Mouse (Mus musculus): ENCODE results near the gene Draxin. TPM values are rescaled to one million over a fixed set of nuclear protein-coding genes. Genes with fewer than 3 reads are reported as not detected.

Gene Draxin
- polyA plus RNA-seq, 1 experiment, result 5.6 TPM

- TF ChIP-seq POLR2A (IDR thresholded peaks at IDR 0.05; ENCODE audit: borderline replicate concordance, control insufficient read depth, low read depth, low read length) (0 out of 2 replicates have a peak, but pooled peaks have one; percentile 5), CTCF (IDR thresholded peaks at IDR 0.05; ENCODE audit: control insufficient read depth, insufficient read depth, low read length) (no peak)
- Histone ChIP-seq H3K27ac (ENCODE audit: control insufficient read depth, insufficient read depth, low read depth, low read length, poor library complexity) (no peak overlapping the region; the same call in 1 of the 2 replicates), H3K4me1 (ENCODE audit: control insufficient read depth, insufficient read depth, low read length) (no peaks in the 10 kb centered on the region), H3K4me3 (replicated peaks; ENCODE audit: control insufficient read depth, low read depth, low read length) (no peak overlapping the region)
- 89% methylated on average over 9 of the region's 9 CpGs for WGBS
These were observed 72.2 kb downstream of the Draxin start for GRCm38 (mm10) chr4:148058218-148058819.

GRCm38 (mm10) chr4:148057661-148058209, 72.8 kb downstream of the Draxin start:
- Histone ChIP-seq H3K27ac (ENCODE audit: control insufficient read depth, insufficient read depth, low read depth, low read length, poor library complexity) (no peak overlapping the region), H3K4me3 (replicated peaks; ENCODE audit: control insufficient read depth, low read depth, low read length) (no peak overlapping the region), H3K4me1 (ENCODE audit: control insufficient read depth, insufficient read depth, low read length) (no peaks in the 10 kb centered on the region)
- WGBS, result 65% methylated on average over 5 of the region's 5 CpGs
- TF ChIP-seq POLR2A (IDR thresholded peaks at IDR 0.05; ENCODE audit: borderline replicate concordance, control insufficient read depth, low read depth, low read length) (no peak), CTCF (IDR thresholded peaks at IDR 0.05; ENCODE audit: control insufficient read depth, insufficient read depth, low read length) (peak; percentile 13; the same call in 1 of the 2 replicates)

GRCm38 (mm10) chr4:148056801-148057200, 73.7 kb downstream of the Draxin start:
- TF ChIP-seq CTCF (IDR thresholded peaks at IDR 0.05; ENCODE audit: control insufficient read depth, insufficient read depth, low read length) (no peak), POLR2A (IDR thresholded peaks at IDR 0.05; ENCODE audit: borderline replicate concordance, control insufficient read depth, low read depth, low read length) (no peak)
- no peak overlapping the region for H3K27ac ChIP-seq (ENCODE audit: control insufficient read depth, insufficient read depth, low read depth, low read length, poor library complexity)
- no peaks in the 10 kb centered on the region for H3K4me1 ChIP-seq (ENCODE audit: control insufficient read depth, insufficient read depth, low read length)
- 85% methylated on average over 4 of the region's 4 CpGs for WGBS
- H3K4me3 ChIP-seq (replicated peaks; ENCODE audit: control insufficient read depth, low read depth, low read length), result no peak overlapping the region

- 88% methylated on average over 7 of the region's 7 CpGs for WGBS
- Histone ChIP-seq H3K27ac (ENCODE audit: control insufficient read depth, insufficient read depth, low read depth, low read length, poor library complexity) (no peak overlapping the region), H3K4me1 (ENCODE audit: control insufficient read depth, insufficient read depth, low read length) (no peaks in the 10 kb centered on the region), H3K4me3 (replicated peaks; ENCODE audit: control insufficient read depth, low read depth, low read length) (no peak overlapping the region)
- TF ChIP-seq POLR2A (IDR thresholded peaks at IDR 0.05; ENCODE audit: borderline replicate concordance, control insufficient read depth, low read depth, low read length), result no peak
- no peak for TF ChIP-seq CTCF (IDR thresholded peaks at IDR 0.05; ENCODE audit: control insufficient read depth, insufficient read depth, low read length)
These were observed 74.3 kb downstream of the Draxin start for GRCm38 (mm10) chr4:148056246-148056645.

- 89% methylated on average over 21 of the region's 21 CpGs for WGBS
- H3K4me3 ChIP-seq (replicated peaks; ENCODE audit: control insufficient read depth, low read depth, low read length), result no peak overlapping the region
- H3K4me1 ChIP-seq (ENCODE audit: control insufficient read depth, insufficient read depth, low read length), result no peaks in the 10 kb centered on the region
- no peak for TF ChIP-seq CTCF (IDR thresholded peaks at IDR 0.05; ENCODE audit: control insufficient read depth, insufficient read depth, low read length)
- no peak for TF ChIP-seq POLR2A (IDR thresholded peaks at IDR 0.05; ENCODE audit: borderline replicate concordance, control insufficient read depth, low read depth, low read length)
- no peak overlapping the region for H3K27ac ChIP-seq (ENCODE audit: control insufficient read depth, insufficient read depth, low read depth, low read length, poor library complexity)
These were observed 75.4 kb downstream of the Draxin start for GRCm38 (mm10) chr4:148054961-148055695.

- Histone ChIP-seq H3K27ac (ENCODE audit: control insufficient read depth, insufficient read depth, low read depth, low read length, poor library complexity) (no peak overlapping the region), H3K4me3 (replicated peaks; ENCODE audit: control insufficient read depth, low read depth, low read length) (no peak overlapping the region), H3K4me1 (ENCODE audit: control insufficient read depth, insufficient read depth, low read length) (no peaks in the 10 kb centered on the region)
- 89% methylated on average over 12 of the region's 12 CpGs for WGBS
- TF ChIP-seq CTCF (IDR thresholded peaks at IDR 0.05; ENCODE audit: control insufficient read depth, insufficient read depth, low read length), result no peak
- TF ChIP-seq POLR2A (IDR thresholded peaks at IDR 0.05; ENCODE audit: borderline replicate concordance, control insufficient read depth, low read depth, low read length), result no peak
These were observed 77.0 kb downstream of the Draxin start for GRCm38 (mm10) chr4:148053417-148053920.

GRCm38 (mm10) chr4:148052976-148053375, 77.5 kb downstream of the Draxin start:
- no peak overlapping the region for H3K27ac ChIP-seq (ENCODE audit: control insufficient read depth, insufficient read depth, low read depth, low read length, poor library complexity)
- no peaks in the 10 kb centered on the region for H3K4me1 ChIP-seq (ENCODE audit: control insufficient read depth, insufficient read depth, low read length)
- 88% methylated on average over 2 of the region's 2 CpGs for WGBS
- H3K4me3 ChIP-seq (replicated peaks; ENCODE audit: control insufficient read depth, low read depth, low read length), result no peak overlapping the region
- no peak for TF ChIP-seq POLR2A (IDR thresholded peaks at IDR 0.05; ENCODE audit: borderline replicate concordance, control insufficient read depth, low read depth, low read length)
- no peak for TF ChIP-seq CTCF (IDR thresholded peaks at IDR 0.05; ENCODE audit: control insufficient read depth, insufficient read depth, low read length)

GRCm38 (mm10) chr4:148051886-148052285, 78.6 kb downstream of the Draxin start:
- H3K4me3 ChIP-seq (replicated peaks; ENCODE audit: control insufficient read depth, low read depth, low read length), result no peak overlapping the region
- TF ChIP-seq POLR2A (IDR thresholded peaks at IDR 0.05; ENCODE audit: borderline replicate concordance, control insufficient read depth, low read depth, low read length), result no peak
- no peak for TF ChIP-seq CTCF (IDR thresholded peaks at IDR 0.05; ENCODE audit: control insufficient read depth, insufficient read depth, low read length)
- 92% methylated on average over 11 of the region's 11 CpGs for WGBS
- H3K27ac ChIP-seq (ENCODE audit: control insufficient read depth, insufficient read depth, low read depth, low read length, poor library complexity), result no peak overlapping the region
- H3K4me1 ChIP-seq (ENCODE audit: control insufficient read depth, insufficient read depth, low read length), result no peaks in the 10 kb centered on the region
